Mouse (Mus musculus) WW6 (cell line): Measurements from ENCODE around the gene Jak1.

Source experiments
- DNase-seq: peaks from one replicate; pipeline ENCODE4 v3.0.0-alpha.2; 2013; ENCODE audit warnings: low read depth, low spot score

Jak1 gene

GRCm38 (mm10) chr4:101146891-101147655, 118.0 kb downstream of the Jak1 start:
- no peak for DNase-seq

GRCm38 (mm10) chr4:101146047-101146745, 118.9 kb downstream of the Jak1 start:
- DNase-seq, result peak; percentile 20

GRCm38 (mm10) chr4:101144790-101145189, 120.3 kb downstream of the Jak1 start:
- no peak for DNase-seq

- DNase-seq, result no peak
These were observed 120.7 kb downstream of the Jak1 start for GRCm38 (mm10) chr4:101144361-101144760.

GRCm38 (mm10) chr4:101143901-101144300, 121.2 kb downstream of the Jak1 start:
- DNase-seq, result no peak

- no peak for DNase-seq
These were observed 123.3 kb downstream of the Jak1 start for GRCm38 (mm10) chr4:101141768-101142167.

GRCm38 (mm10) chr4:101137975-101138374, 127.1 kb downstream of the Jak1 start:
- no peak for DNase-seq

GRCm38 (mm10) chr4:101135909-101136308, 129.2 kb downstream of the Jak1 start:
- DNase-seq, result no peak

GRCm38 (mm10) chr4:101135013-101135412, 130.1 kb downstream of the Jak1 start:
- DNase-seq, result no peak

- no peak for DNase-seq
These were observed 144.1 kb downstream of the Jak1 start for GRCm38 (mm10) chr4:101121002-101121401.

GRCm38 (mm10) chr4:101107122-101107521, 158.0 kb downstream of the Jak1 start:
- no peak for DNase-seq
